ENCODE assay signal across 8 mouse cellular contexts in the genomic region with DNA sequence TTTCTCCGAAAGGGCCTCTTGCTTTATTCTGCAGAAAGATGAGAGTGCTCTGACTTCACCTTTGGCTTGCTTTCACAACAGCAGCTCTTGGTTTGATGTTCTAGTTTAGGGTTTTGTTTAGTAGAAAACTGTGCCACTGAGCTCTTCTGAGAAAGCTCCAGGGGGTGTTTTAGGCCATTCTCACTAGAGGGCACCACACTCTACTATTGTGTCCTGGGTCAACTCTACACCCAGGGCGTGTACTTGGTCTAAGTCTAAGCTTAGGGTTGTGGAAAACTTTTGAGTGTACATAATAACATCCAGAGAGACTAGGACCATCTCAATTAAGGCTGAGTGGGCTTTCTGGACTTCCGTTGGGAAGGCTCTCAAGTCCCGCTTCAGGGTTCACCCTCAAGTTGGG.
A peak's percentile ranks its signal among the peaks of the same experiment; 100 is the strongest.
DNase-seq lines count a peak whose midpoint lies in the region; ATAC-seq and TF ChIP-seq lines count a peak whose summit lies in the region.

No protein-coding gene starts in this region.

- no peak overlapping the region for H3K4me2 ChIP-seq in heart, postnatal 0 days (ENCODE audit: low read depth, low read length)
- H3K4me2 ChIP-seq in midbrain, embryonic 14.5 days (ENCODE audit: low read length): no peak overlapping the region

- no peak overlapping the region for H3K9ac ChIP-seq in liver, adult 2 months (ENCODE audit: low read depth, low read length)
- H3K9ac ChIP-seq in heart, postnatal 0 days (replicated peaks; ENCODE audit: low read depth, low read length): no peak overlapping the region
- H3K9ac ChIP-seq in midbrain, embryonic 14.5 days (replicated peaks; ENCODE audit: low read length): no peak overlapping the region

- H3K27me3 ChIP-seq in liver, adult 2 months (ENCODE audit: control insufficient read depth, insufficient read depth, low read length): no peaks in the 10 kb centered on the region; the same call in 1 of the 2 replicates
- no peaks in the 10 kb centered on the region for H3K27me3 ChIP-seq in heart, postnatal 0 days (ENCODE audit: control insufficient read depth, insufficient read depth, low read length)
- no peaks in the 10 kb centered on the region for H3K27me3 ChIP-seq in midbrain, embryonic 14.5 days (ENCODE audit: control insufficient read depth, insufficient read depth, low read length)

- no peak for TF ChIP-seq EP300 in heart, postnatal 0 days (IDR thresholded peaks at IDR 0.05; ENCODE audit: low read depth)

- no peak overlapping the region for H3K4me3 ChIP-seq in liver, adult 2 months (ENCODE audit: insufficient read depth, low read depth, low read length)
- H3K4me3 ChIP-seq in heart, postnatal 0 days (ENCODE audit: low read depth, low read length): no peak overlapping the region
- no peak overlapping the region for H3K4me3 ChIP-seq in midbrain, embryonic 14.5 days (replicated peaks; ENCODE audit: low read depth, low read length)

- H3K36me3 ChIP-seq in liver, adult 2 months (ENCODE audit: control insufficient read depth, insufficient read depth, low read length): no peaks in the 10 kb centered on the region
- H3K36me3 ChIP-seq in heart, postnatal 0 days (replicated peaks; ENCODE audit: control insufficient read depth, insufficient read depth, low read length): no peaks in the 10 kb centered on the region; the same call in 1 of the 2 replicates
- no peaks in the 10 kb centered on the region for H3K36me3 ChIP-seq in midbrain, embryonic 14.5 days (ENCODE audit: control insufficient read depth, insufficient read depth, low read length)

- peak; percentile 49 for DNase-seq in adrenal gland, adult 2 months
- DNase-seq in adrenal gland, postnatal 4 days (ENCODE audit: low spot score in 2 of 2): no peak
- peak; percentile 34 for DNase-seq in liver, adult 2 months (ENCODE audit: extremely low read depth, low read depth, low spot score)
- no peak for DNase-seq in liver
- peak; percentile 63 for DNase-seq in heart, postnatal 0 days (ENCODE audit: low spot score)
- no peak for DNase-seq in midbrain, embryonic 14.5 days
- no peak for DNase-seq in spleen, adult 18-20 months

- ATAC-seq in heart, postnatal 0 days (ENCODE audit: insufficient read depth, low read depth): no peak
- ATAC-seq in megakaryocyte-erythroid progenitor cell, adult 5-6 weeks (replicated peaks; ENCODE audit: low FRiP score, low TSS enrichment, poor library complexity, severe bottlenecking): peak; percentile 63
- ATAC-seq in midbrain, embryonic 14.5 days (ENCODE audit: low FRiP score, low TSS enrichment): no peak

- peak; percentile 38 for TF ChIP-seq CTCF in liver, adult 2 months (IDR thresholded peaks at IDR 0.05; ENCODE audit: low read depth, low read length)
- peak; percentile 66 for TF ChIP-seq CTCF in heart, postnatal 0 days (IDR thresholded peaks at IDR 0.05; ENCODE audit: low read depth)

- no peak for TF ChIP-seq POLR2A in liver, adult 2 months (IDR thresholded peaks at IDR 0.05; ENCODE audit: extremely low read depth, insufficient read depth, low read length)

- H3K79me2 ChIP-seq in liver, adult 2 months (ENCODE audit: control insufficient read depth, insufficient read depth, low read length): no peaks in the 10 kb centered on the region

- H3K4me1 ChIP-seq in liver, adult 2 months (ENCODE audit: control insufficient read depth, insufficient read depth, low read length): no peaks in the 10 kb centered on the region
- H3K4me1 ChIP-seq in heart, postnatal 0 days (ENCODE audit: control insufficient read depth, insufficient read depth): no peaks in the 10 kb centered on the region
- H3K4me1 ChIP-seq in midbrain, embryonic 14.5 days (ENCODE audit: control insufficient read depth, insufficient read depth, low read length): no peaks in the 10 kb centered on the region

- no peaks in the 10 kb centered on the region for H3K9me3 ChIP-seq in heart, postnatal 0 days (replicated peaks; ENCODE audit: control insufficient read depth, low read length)
- no peaks in the 10 kb centered on the region for H3K9me3 ChIP-seq in midbrain, embryonic 14.5 days (ENCODE audit: control insufficient read depth, low read length)

- 62% methylated on average over 4 of the region's 4 CpGs for WGBS in liver, adult 2 months
- WGBS in heart, postnatal 0 days: 68% methylated on average over 4 of the region's 4 CpGs
- 93% methylated on average over 4 of the region's 4 CpGs for WGBS in midbrain, embryonic 14.5 days

- H3K27ac ChIP-seq in liver, adult 2 months (replicated peaks; ENCODE audit: insufficient read depth, low read depth, low read length): no peak overlapping the region
- H3K27ac ChIP-seq in heart, postnatal 0 days (ENCODE audit: low read depth): no peak overlapping the region
- H3K27ac ChIP-seq in midbrain, embryonic 14.5 days (replicated peaks; ENCODE audit: low read depth, low read length): no peak overlapping the region

Comparison
In these comparisons a context has a peak if more than half of its experiments do, and no peak if none do; other contexts are left out.
1. DNase-seq: peak in adrenal gland, adult 2 months (single experiment), liver, adult 2 months (single experiment) and heart, postnatal 0 days (single experiment); none in adrenal gland, postnatal 4 days (0 of 2), liver (single experiment), midbrain, embryonic 14.5 days (single experiment) and spleen, adult 18-20 months (0 of 2).